Mouse (Mus musculus) lung, embryonic 15.5 days (tissue): ENCODE data around the gene Tyrobp. TPM values are rescaled to one million over a fixed set of nuclear protein-coding genes. Genes with fewer than 3 reads are reported as not detected.

ENCODE experiments used
- ATAC-seq: fragments of 200-750 bp; cut with Nextera tagmentation; 2 replicates; pipeline ENCODE4 v1.8.0; 2017; ENCODE audit warnings: moderate number of reproducible peaks, borderline replicate concordance; ENCODE audit not compliant: low FRiP score, low TSS enrichment; ENCODE audit errors: extremely low read depth
- H3K27ac ChIP-seq: fragments of 300-500 bp; sonication (generic); 2 replicates; pipeline ENCODE4 v1.5.1; 2015; ENCODE audit warnings: moderate library complexity, mild to moderate bottlenecking, inconsistent platforms
- H3K27me3 ChIP-seq: fragments of 300-500 bp; sonication (generic); 2 replicates; pipeline ENCODE4 v1.6.1; 2015; ENCODE audit warnings: inconsistent platforms
- H3K36me3 ChIP-seq: fragments of 300-500 bp; sonication (generic); 2 replicates; pipeline ENCODE4 v1.6.1; 2015; ENCODE audit warnings: inconsistent platforms
- H3K4me1 ChIP-seq: fragments of 300-500 bp; sonication (generic); 2 replicates; pipeline ENCODE4 v1.6.1; 2015; ENCODE audit warnings: inconsistent platforms
- H3K4me2 ChIP-seq: fragments of 300-500 bp; sonication (generic); 2 replicates; pipeline ENCODE4 v1.6.1; 2015; ENCODE audit warnings: inconsistent platforms, mild to moderate bottlenecking, moderate library complexity
- H3K4me3 ChIP-seq: fragments of 300-500 bp; sonication (generic); 2 replicates; pipeline ENCODE4 v1.5.1; 2015; ENCODE audit warnings: mild to moderate bottlenecking, inconsistent platforms
- H3K9ac ChIP-seq: fragments of 300-500 bp; sonication (generic); 2 replicates; pipeline ENCODE4 v1.6.1; 2015; ENCODE audit warnings: inconsistent platforms
- H3K9me3 ChIP-seq: fragments of 300-500 bp; sonication (generic); 2 replicates; pipeline ENCODE4 v1.6.1; 2016; ENCODE audit warnings: inconsistent platforms
- WGBS: fragments of 180-500 bp; shearing (Covaris S2); methylation state at CpG from one replicate; pipeline ENCODE4 v1.1.7; 2015; 5-methylcytosine and 5-hydroxymethylcytosine counted together
- polyA plus RNA-seq: library from polyadenylated mRNA; unstranded; fragments of >200 nt; fragmentation: Nextera tagmentation; extraction: Ambion mirVana; gene quantifications from 2 replicates; pipeline ENCODE4 v1.2.1, GENCODE M21; 2015

The Tyrobp gene
- polyA plus RNA-seq, 1 experiment from 2014 or later, result 56.1 TPM

- Histone ChIP-seq H3K9ac (no peak overlapping the region), H3K27me3 (no peaks in the 10 kb centered on the region), H3K9me3 (no peaks in the 10 kb centered on the region), H3K36me3 (no peaks in the 10 kb centered on the region), H3K4me3 (no peak overlapping the region), H3K4me2 (no peak overlapping the region), H3K4me1 (no peaks in the 10 kb centered on the region), H3K27ac (no peak overlapping the region)
- 54% methylated on average over 2 of the region's 2 CpGs for WGBS
- no peak for ATAC-seq
Measured at GRCm38 (mm10) chr7:30409789-30410188, 3.8 kb upstream of the Tyrobp start.

DNA sequence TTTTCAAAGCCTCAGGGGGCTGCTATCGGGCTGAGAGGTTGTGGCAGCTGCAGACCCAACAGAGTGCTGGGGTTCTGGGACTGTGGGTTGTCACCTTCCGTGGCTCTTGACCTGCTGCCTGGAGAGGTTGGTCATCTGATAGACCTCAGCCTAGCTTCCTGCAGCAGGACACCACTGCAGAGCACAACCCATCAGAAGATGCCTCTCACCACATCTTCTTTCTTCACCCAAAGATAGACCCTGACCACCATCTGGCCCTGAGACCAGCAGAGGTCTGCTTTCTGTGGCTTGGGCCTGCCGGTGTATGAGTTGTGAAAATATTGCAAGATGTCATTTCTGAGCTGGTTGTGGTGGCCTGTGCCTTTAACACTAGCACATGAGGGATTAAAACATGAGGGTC is 2.5 kb upstream of the Tyrobp start:
- no peaks in the 10 kb centered on the region for H3K4me1 ChIP-seq
- no peaks in the 10 kb centered on the region for H3K9me3 ChIP-seq
- H3K4me3 ChIP-seq, result no peak overlapping the region
- 63% methylated on average over 3 of the region's 3 CpGs for WGBS
- no peaks in the 10 kb centered on the region for H3K27me3 ChIP-seq
- no peak for ATAC-seq
- no peak overlapping the region for H3K4me2 ChIP-seq
- no peak overlapping the region for H3K27ac ChIP-seq
- no peaks in the 10 kb centered on the region for H3K36me3 ChIP-seq
- no peak overlapping the region for H3K9ac ChIP-seq

DNA sequence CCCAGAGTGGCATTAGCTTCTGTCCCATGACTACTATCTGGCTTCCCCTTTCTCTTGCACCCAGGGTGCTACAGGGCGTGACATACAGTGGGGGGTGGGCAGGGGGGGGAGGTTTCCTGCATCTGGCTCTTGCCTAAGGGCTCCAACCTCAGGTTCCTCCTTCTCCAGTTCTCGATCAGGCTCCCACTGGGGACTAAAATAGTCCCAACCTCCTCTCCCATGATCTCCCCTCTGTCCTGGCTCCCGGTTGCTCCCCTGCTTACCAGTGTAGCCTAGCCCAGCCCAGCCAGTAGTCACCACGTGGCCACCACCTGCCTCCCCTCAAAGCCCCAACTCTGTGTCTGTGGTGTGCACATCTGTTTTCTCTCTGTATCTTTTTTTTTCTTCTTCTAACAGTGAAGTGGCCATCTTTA is 819 bp upstream of the Tyrobp start:
- H3K9me3 ChIP-seq, result no peaks in the 10 kb centered on the region
- no peaks in the 10 kb centered on the region for H3K36me3 ChIP-seq
- ATAC-seq, result 0 out of 2 replicates have a peak, but pooled peaks have one; percentile 31
- 57% methylated on average over 4 of the region's 4 CpGs for WGBS
- no peaks in the 10 kb centered on the region for H3K27me3 ChIP-seq
- H3K9ac ChIP-seq, result no peak overlapping the region
- H3K4me2 ChIP-seq, result no peak overlapping the region
- no peak overlapping the region for H3K4me3 ChIP-seq
- H3K4me1 ChIP-seq, result no peaks in the 10 kb centered on the region
- no peak overlapping the region for H3K27ac ChIP-seq

DNA sequence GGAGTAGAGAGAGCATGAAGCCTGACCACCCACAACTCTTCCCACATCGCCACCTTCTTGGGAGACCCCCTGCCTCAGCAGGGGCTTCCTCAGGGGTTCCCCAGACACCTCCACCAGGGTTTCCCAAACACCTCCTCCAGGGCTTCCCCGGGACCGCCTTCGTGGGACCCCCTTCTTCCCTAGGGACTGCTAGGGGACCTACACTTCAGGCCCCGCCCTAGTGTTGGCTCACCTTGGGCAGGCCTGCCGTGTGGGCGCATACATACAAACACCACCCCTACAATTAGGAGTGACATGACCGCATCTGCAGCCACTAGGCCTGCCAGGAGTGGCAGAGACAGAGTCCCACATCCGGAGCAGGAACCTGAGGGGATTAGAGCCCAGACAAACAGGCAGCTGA is 4.3 kb downstream of the Tyrobp start:
- 60% methylated on average over 9 of the region's 9 CpGs for WGBS
- no peak for ATAC-seq
- Histone ChIP-seq H3K4me2 (no peak overlapping the region), H3K9ac (no peak overlapping the region), H3K9me3 (no peaks in the 10 kb centered on the region), H3K4me3 (no peak overlapping the region), H3K36me3 (no peaks in the 10 kb centered on the region), H3K27ac (no peak overlapping the region), H3K27me3 (no peaks in the 10 kb centered on the region; the same call in 1 of the 2 replicates), H3K4me1 (peaks cover 5% of the 10 kb centered on the region; the same call in 1 of the 2 replicates)

- no peak for ATAC-seq
- H3K9me3 ChIP-seq, result no peaks in the 10 kb centered on the region
Measured at GRCm38 (mm10) chr7:30419561-30420499, 6.3 kb downstream of the Tyrobp start, which contains the start of gene Hcst. Hcst (minus strand) TSS chr7:30419854.

GRCm38 (mm10) chr7:30420673-30421072 is 7.1 kb downstream of the Tyrobp start:
- Histone ChIP-seq H3K4me3 (no peak overlapping the region), H3K9me3 (no peaks in the 10 kb centered on the region), H3K4me2 (peak overlapping the region; percentile 93; the same call in 1 of the 2 replicates), H3K36me3 (no peaks in the 10 kb centered on the region), H3K9ac (no peak overlapping the region), H3K27ac (no peak overlapping the region), H3K4me1 (peaks cover 13% of the 10 kb centered on the region; the same call in 1 of the 2 replicates), H3K27me3 (no peaks in the 10 kb centered on the region; the same call in 1 of the 2 replicates)
- WGBS, result 68% methylated on average over 3 of the region's 3 CpGs
- no peak for ATAC-seq

More at GRCm38 (mm10) chr7:30419561-30420499, 6.3 kb downstream of the Tyrobp start, which contains the start of gene Hcst:
- Histone ChIP-seq H3K4me3 (no peak within 1 kb of the TSS), H3K27ac (no peak within 1 kb of the TSS), H3K27me3 (no peaks in the 10 kb centered on the region; the same call in 1 of the 2 replicates), H3K36me3 (no peaks in the 10 kb centered on the region), H3K4me1 (peaks cover 13% of the 10 kb centered on the region; the same call in 1 of the 2 replicates), H3K4me2 (0 out of 2 replicates have a peak within 1 kb of the TSS, but pooled peaks have one; percentile 93), H3K9ac (no peak within 1 kb of the TSS)
- WGBS, result 60% methylated on average over 10 of the region's 10 CpGs

- no peaks in the 10 kb centered on the region; the same call in 1 of the 2 replicates for H3K27me3 ChIP-seq
- 9% methylated on average over 31 of the region's 31 CpGs for WGBS
- H3K36me3 ChIP-seq, result no peaks in the 10 kb centered on the region; the same call in 1 of the 2 replicates
- peaks cover 13% of the 10 kb centered on the region; the same call in 1 of the 2 replicates for H3K4me1 ChIP-seq
- H3K27ac ChIP-seq, result peak within 1 kb of the TSS; percentile 69
- peak within 1 kb of the TSS; percentile 42 for H3K9ac ChIP-seq
- no peak; the same call in 1 of the 2 replicates for ATAC-seq
- H3K4me3 ChIP-seq, result peak within 1 kb of the TSS; percentile 56
- H3K9me3 ChIP-seq, result no peaks in the 10 kb centered on the region
- H3K4me2 ChIP-seq, result peak within 1 kb of the TSS; percentile 93
Measured at GRCm38 (mm10) chr7:30421175-30421889, 7.8 kb downstream of the Tyrobp start, which contains the start of gene Nfkbid. Nfkbid (plus strand) TSS chr7:30421732.

GRCm38 (mm10) chr7:30421890-30422435 is 8.4 kb downstream of the Tyrobp start:
- Histone ChIP-seq H3K4me1 (peaks cover 13% of the 10 kb centered on the region; the same call in 1 of the 2 replicates), H3K27ac (peak overlapping the region; percentile 69), H3K27me3 (no peaks in the 10 kb centered on the region; the same call in 1 of the 2 replicates), H3K4me3 (peak overlapping the region; percentile 56), H3K9me3 (no peaks in the 10 kb centered on the region), H3K4me2 (peak overlapping the region; percentile 93), H3K36me3 (peaks cover 4% of the 10 kb centered on the region; the same call in 1 of the 2 replicates), H3K9ac (peak overlapping the region; percentile 42)
- under 1% methylated on average over 45 of the region's 45 CpGs for WGBS
- 0 out of 2 replicates have a peak, but pooled peaks have one; percentile 38 for ATAC-seq

- H3K27me3 ChIP-seq, result no peaks in the 10 kb centered on the region; the same call in 1 of the 2 replicates
- peak overlapping the region; percentile 93 for H3K4me2 ChIP-seq
- no peaks in the 10 kb centered on the region for H3K9me3 ChIP-seq
- no peak; the same call in 1 of the 2 replicates for ATAC-seq
- peak overlapping the region; percentile 39 for H3K27ac ChIP-seq
- H3K4me3 ChIP-seq, result peak overlapping the region; percentile 56
- peaks cover 4% of the 10 kb centered on the region; the same call in 1 of the 2 replicates for H3K36me3 ChIP-seq
- H3K9ac ChIP-seq, result peak overlapping the region; percentile 42
- H3K4me1 ChIP-seq, result peaks cover 13% of the 10 kb centered on the region; the same call in 1 of the 2 replicates
- WGBS, result 9% methylated on average over 9 of the region's 9 CpGs
Measured at GRCm38 (mm10) chr7:30422560-30422959, 9.0 kb downstream of the Tyrobp start.

DNA sequence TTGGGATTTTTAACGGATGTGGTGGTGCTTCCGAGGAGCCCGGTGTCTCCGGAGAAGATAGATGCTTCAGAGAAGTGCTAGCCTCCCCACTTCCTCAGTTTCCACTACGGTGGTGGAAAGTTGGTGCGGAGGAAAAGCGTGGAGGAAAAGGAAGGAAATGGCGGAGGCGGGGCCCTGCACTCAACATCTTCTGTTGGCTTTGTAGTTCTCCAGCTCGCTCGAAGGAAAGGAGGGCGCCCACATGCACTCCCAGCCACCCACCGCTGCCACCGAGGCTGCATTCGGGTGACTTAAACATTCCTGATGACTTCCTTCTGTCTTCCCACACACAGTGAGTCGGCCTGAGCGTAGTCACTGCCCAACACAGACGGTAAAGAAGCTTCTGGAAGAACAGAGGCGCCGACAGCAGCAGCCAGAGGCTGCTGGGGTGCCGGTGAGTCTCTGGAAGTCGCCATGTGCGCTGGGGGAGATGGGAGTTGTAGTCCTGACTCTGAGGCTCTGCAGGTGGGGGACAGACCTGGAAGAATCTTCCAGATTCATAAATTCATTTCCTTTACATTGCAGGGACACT is 9.6 kb downstream of the Tyrobp start:
- 32% methylated on average over 23 of the region's 23 CpGs for WGBS
- peak overlapping the region; percentile 39 for H3K27ac ChIP-seq

DNA sequence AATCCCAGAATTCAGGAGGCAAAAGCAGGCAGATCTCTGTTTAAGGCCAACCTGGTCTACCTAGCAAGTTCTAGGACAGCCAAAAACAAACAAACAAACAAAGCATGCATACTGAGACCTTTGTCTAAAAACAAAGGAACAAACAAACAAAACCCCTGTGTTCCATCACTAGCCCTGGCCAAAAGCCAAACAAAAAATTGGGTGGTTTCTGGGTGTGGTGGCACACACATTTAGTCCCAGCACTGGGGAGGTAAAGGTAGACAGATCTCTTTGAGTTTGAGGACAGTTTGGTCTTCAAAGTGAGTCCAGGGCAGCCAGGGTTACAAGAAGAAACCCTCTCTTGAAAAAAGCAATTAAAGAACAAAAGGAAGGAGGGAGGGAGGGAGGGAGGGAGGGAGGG is 15.8 kb downstream of the Tyrobp start:
- Histone ChIP-seq H3K27me3 (no peaks in the 10 kb centered on the region), H3K36me3 (peaks cover 4% of the 10 kb centered on the region; the same call in 1 of the 2 replicates), H3K9me3 (no peaks in the 10 kb centered on the region), H3K9ac (no peak overlapping the region), H3K4me1 (no peaks in the 10 kb centered on the region), H3K4me3 (no peak overlapping the region), H3K27ac (no peak overlapping the region), H3K4me2 (no peak overlapping the region)
- ATAC-seq, result no peak

More for the DNA sequence above, 9.6 kb downstream of the Tyrobp start:
- Histone ChIP-seq H3K27me3 (no peaks in the 10 kb centered on the region; the same call in 1 of the 2 replicates), H3K9me3 (no peaks in the 10 kb centered on the region), H3K9ac (no peak overlapping the region), H3K4me3 (peak overlapping the region; percentile 56), H3K4me2 (peak overlapping the region; percentile 93), H3K4me1 (peaks cover 13% of the 10 kb centered on the region; the same call in 1 of the 2 replicates), H3K36me3 (peaks cover 4% of the 10 kb centered on the region; the same call in 1 of the 2 replicates)
- no peak for ATAC-seq
